Mouse (Mus musculus) ovary, adult 2 months (tissue): Measurements from ENCODE around the gene 6030445D17Rik. TPM values are rescaled to one million over a fixed set of nuclear protein-coding genes. Genes with fewer than 3 reads are reported as not detected.

ENCODE experiments used
- polyA plus RNA-seq: library from polyadenylated mRNA; depleted of rRNA; stranded (reverse); fragments of >200 nt; gene quantifications from 2 replicates; pipeline ENCODE4 v1.2.3, GENCODE M21; 2012; rRNA removed

6030445D17Rik gene
- 0.37 and 0.47 TPM in 2 replicates for polyA plus RNA-seq

GRCm38 (mm10) chr4:136462086-136462838 lies at the start of gene 6030445D17Rik:
Gene 6030445D17Rik (plus strand): TSS chr4:136462250.

GRCm38 (mm10) chr4:136423224-136423623 lies 38.8 kb upstream of the 6030445D17Rik start, which contains the start of gene Htr1d:
Gene Htr1d (plus strand): TSS chr4:136423524.

GRCm38 (mm10) chr4:136469371-136469903 lies 7.4 kb downstream of the 6030445D17Rik start, which contains the start of gene Luzp1:
Gene Luzp1 (plus strand): TSS chr4:136469761.

Other genes starting within 250 kb of the 6030445D17Rik start
- gene Tcea3, start 214.5 kb upstream of the 6030445D17Rik start, polyA plus RNA-seq = 5.1 and 5.4 TPM in 2 replicates
- gene Zfp46, start 177.6 kb upstream of the 6030445D17Rik start, polyA plus RNA-seq = 19.6 and 28.4 TPM in 2 replicates
- 7.8 and 9.7 TPM in 2 replicates for gene Hnrnpr, start 151.3 kb upstream of the 6030445D17Rik start, polyA plus RNA-seq
- 5.3 and 5.5 TPM in 2 replicates for gene Htr1d, start 38.7 kb upstream of the 6030445D17Rik start, polyA plus RNA-seq
- 9.3 and 10.2 TPM in 2 replicates for gene Luzp1, start 7.5 kb downstream of the 6030445D17Rik start, polyA plus RNA-seq
- gene Kdm1a, start 140.5 kb downstream of the 6030445D17Rik start, polyA plus RNA-seq = 31.5 and 41.7 TPM in 2 replicates
- not detected in 2 replicates for gene Tex46, start 148.2 kb downstream of the 6030445D17Rik start, polyA plus RNA-seq
- gene Lactbl1, start 160.4 kb downstream of the 6030445D17Rik start, polyA plus RNA-seq = 0.18 and 0.35 TPM in 2 replicates